Mouse (Mus musculus) embryo, embryonic 11 days (tissue): ENCODE measurements around the gene Gm11127.
"Not testable (repeated sequence)": the region's sequence is repeated elsewhere in the genome, so short reads cannot be mapped to it uniquely, and the experiment has no call there.

Source experiments
- DNase-seq: peaks from one replicate; pipeline ENCODE4 v3.0.0-alpha.2; 2015

Gm11127 gene

GRCm38 (mm10) chr17:36058362-36058761, at the start of gene Gm11127:
Gene Gm11127, minus strand, starts transcription at chr17:36058371.
- DNase-seq = not testable (repeated sequence)

GRCm38 (mm10) chr17:36102091-36102490, 43.9 kb upstream of the Gm11127 start:
- DNase-seq = not testable (repeated sequence)

- DNase-seq = not testable (repeated sequence)
Observed at GRCm38 (mm10) chr17:36099603-36100002, 41.4 kb upstream of the Gm11127 start.

- DNase-seq = no peak
Observed at GRCm38 (mm10) chr17:36093936-36094335, 35.8 kb upstream of the Gm11127 start.

GRCm38 (mm10) chr17:36092520-36092919, 34.3 kb upstream of the Gm11127 start:
- DNase-seq = not testable (repeated sequence)

- not testable (repeated sequence) for DNase-seq
Observed at GRCm38 (mm10) chr17:36091933-36092332, 33.8 kb upstream of the Gm11127 start.

GRCm38 (mm10) chr17:36085976-36086375, 27.8 kb upstream of the Gm11127 start:
- not testable (repeated sequence) for DNase-seq

- peak; percentile 43 for DNase-seq
Observed at GRCm38 (mm10) chr17:36083870-36084451, 25.8 kb upstream of the Gm11127 start.

- DNase-seq = peak; percentile 62
Observed at GRCm38 (mm10) chr17:36083266-36083869, 25.2 kb upstream of the Gm11127 start.

- DNase-seq = not testable (repeated sequence)
Observed at GRCm38 (mm10) chr17:36082519-36083232, 24.5 kb upstream of the Gm11127 start.

- DNase-seq = not testable (repeated sequence)
Observed at GRCm38 (mm10) chr17:36081901-36082300, 23.7 kb upstream of the Gm11127 start.

- DNase-seq = peak; percentile 88
Observed at GRCm38 (mm10) chr17:36060829-36061228, 2.7 kb upstream of the Gm11127 start.

- not testable (repeated sequence) for DNase-seq
Observed at GRCm38 (mm10) chr17:36057927-36058326, 244 bp downstream of the Gm11127 start.

- no peak for DNase-seq
Observed at GRCm38 (mm10) chr17:36043286-36043685, 14.9 kb downstream of the Gm11127 start.

- peak; percentile 89 for DNase-seq
Observed at GRCm38 (mm10) chr17:36042610-36043169, 15.5 kb downstream of the Gm11127 start, which contains the start of the genes H2-T22 and Gm6034. Gene H2-T22, minus strand, starts transcription at chr17:36042747. Gene Gm6034, plus strand, starts transcription at chr17:36042961.

GRCm38 (mm10) chr17:36042055-36042454, 16.1 kb downstream of the Gm11127 start:
- peak; percentile 13 for DNase-seq

- DNase-seq = not testable (repeated sequence)
Observed at GRCm38 (mm10) chr17:36040604-36041003, 17.6 kb downstream of the Gm11127 start.

- DNase-seq = not testable (repeated sequence)
Observed at GRCm38 (mm10) chr17:36036126-36036525, 22.0 kb downstream of the Gm11127 start.

- peak; percentile 42 for DNase-seq
Observed at GRCm38 (mm10) chr17:36035010-36035638, 23.0 kb downstream of the Gm11127 start.

- not testable (repeated sequence) for DNase-seq
Observed at GRCm38 (mm10) chr17:36034524-36034923, 23.6 kb downstream of the Gm11127 start.

GRCm38 (mm10) chr17:36032351-36032875, 25.8 kb downstream of the Gm11127 start, which contains the start of gene H2-T23:
Gene H2-T23, minus strand, starts transcription at chr17:36032855.
- peak; percentile 61 for DNase-seq

- DNase-seq = peak; percentile 18
Observed at GRCm38 (mm10) chr17:36031583-36032331, 26.4 kb downstream of the Gm11127 start.
